Mouse (Mus musculus): ENCODE results near the gene Ddx39b. TPM values are rescaled to one million over a fixed set of nuclear protein-coding genes. Genes with fewer than 3 reads are reported as not detected.
A peak's percentile ranks its signal among the peaks of the same experiment; 100 is the strongest.

Gene Ddx39b
- total and polyA plus RNA-seq, 3 experiments: 206 to 787 (median 581) TPM

DNA sequence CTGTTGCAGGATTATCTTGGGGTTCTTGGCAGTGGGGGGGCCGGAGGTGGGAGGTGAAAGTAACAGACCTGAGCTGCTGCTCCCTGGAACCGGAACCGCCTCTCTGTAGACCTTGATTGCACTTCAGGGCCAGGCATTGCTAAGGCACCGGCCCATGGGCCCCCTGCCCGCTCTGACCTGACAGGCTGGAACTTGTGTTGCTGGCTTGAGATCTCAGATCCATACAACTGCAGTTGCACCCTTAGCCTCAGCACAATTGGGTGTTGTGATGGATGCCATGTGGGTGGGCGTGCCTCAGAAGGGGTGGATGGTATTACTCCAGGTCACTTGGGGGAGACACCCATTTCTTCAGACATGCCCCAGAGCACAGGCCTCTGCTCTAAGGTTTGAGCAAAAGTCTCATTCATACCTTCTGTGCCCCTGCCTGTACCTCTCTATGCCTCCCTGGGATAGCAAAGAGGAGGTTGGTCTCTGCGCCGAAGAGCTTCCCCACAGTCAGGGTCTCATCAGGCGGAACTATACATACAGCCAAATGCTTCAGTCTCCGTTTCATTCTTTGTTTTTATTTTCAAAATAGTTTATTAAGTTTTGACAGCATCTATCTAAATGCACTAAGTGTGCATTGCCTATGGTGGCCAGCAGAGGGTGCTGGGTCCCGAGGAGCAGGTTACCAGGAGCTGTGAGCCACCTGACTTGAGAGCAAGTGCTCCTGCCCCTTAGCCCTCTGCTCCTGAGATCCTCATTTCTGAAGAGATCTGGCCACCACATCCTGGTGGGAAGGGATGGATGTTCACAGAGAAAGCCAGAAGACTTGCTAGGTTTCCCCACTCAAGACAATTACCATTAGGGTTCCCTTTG lies 12.9 kb downstream of the Ddx39b start:
- Histone ChIP-seq H3K4me1 (ENCODE audit: control insufficient read depth in 1 of 2, insufficient read depth in 2 of 2, low read length in 2 of 2) (peaks cover 2 to 10% of the 10 kb centered on the region in 2 experiments), H3K36me3 (ENCODE audit: control insufficient read depth in 1 of 2, insufficient read depth in 2 of 2, low read length in 2 of 2) (peaks cover 4 to 7% of the 10 kb centered on the region in 2 experiments; a peak in 3 of 4 replicates), H3K27me3 (ENCODE audit: control insufficient read depth in 1 of 2, insufficient read depth in 2 of 2, low read length in 2 of 2) (no peaks in the 10 kb centered on the region), H3K9ac (ENCODE audit: control insufficient read depth, low read depth, low read length, poor library complexity, severe bottlenecking) (no peak overlapping the region), H3K9me3 (replicated peaks; ENCODE audit: insufficient read depth, low read length) (no peaks in the 10 kb centered on the region), H3K79me2 (ENCODE audit: control insufficient read depth, insufficient read depth, low read length, poor library complexity) (no peaks in the 10 kb centered on the region; the same call in 1 of the 2 replicates), H3K27ac (ENCODE audit: control insufficient read depth, low read depth, low read length) (no peak overlapping the region), H3K4me3 (ENCODE audit: control insufficient read depth in 1 of 2, insufficient read depth in 1 of 2, low read depth in 2 of 2, low read length in 2 of 2) (no peak overlapping the region)
- TF ChIP-seq ZC3H11A (IDR thresholded peaks at IDR 0.05; ENCODE audit: low read depth, low read length) (peak; percentile 42), MXI1 (IDR thresholded peaks at IDR 0.05; ENCODE audit: low read depth, low read length) (peak; percentile 37; the same call in 1 of the 2 replicates), JUND (IDR thresholded peaks at IDR 0.05; ENCODE audit: low read depth, low read length) (no peak), MYC (IDR thresholded peaks at IDR 0.05; ENCODE audit: low read depth, low read length) (0 out of 2 replicates have a peak, but pooled peaks have one; percentile 41), TCF12 (IDR thresholded peaks at IDR 0.05; ENCODE audit: low read depth, low read length) (no peak), MAFK (IDR thresholded peaks at IDR 0.05; ENCODE audit: borderline replicate concordance, low read depth, low read length) (no peak), MEF2A (IDR thresholded peaks at IDR 0.05; ENCODE audit: extremely low read depth, insufficient replicate concordance, low read depth, low read length, poor library complexity, severe bottlenecking) (0 out of 2 replicates have a peak, but pooled peaks have one; percentile 12), HCFC1 (IDR thresholded peaks at IDR 0.05; ENCODE audit: low read depth, low read length) (0 out of 2 replicates have a peak, but pooled peaks have one; percentile 23), MAZ (IDR thresholded peaks at IDR 0.05; ENCODE audit: low read depth, low read length) (0 out of 2 replicates have a peak, but pooled peaks have one; percentile 25), MAX (IDR thresholded peaks at IDR 0.05; ENCODE audit: low read length) (no peak), POLR2A (IDR thresholded peaks at IDR 0.05; ENCODE audit: control insufficient read depth in 1 of 2, insufficient read depth in 1 of 2, low read depth in 1 of 2, low read length in 2 of 2, poor library complexity in 1 of 2) (peak in 1 of 2 experiments; percentile 33; a peak in 1 of 4 replicates), CHD1 (IDR thresholded peaks at IDR 0.05; ENCODE audit: low read depth, low read length) (no peak), POLR2AphosphoS2 (IDR thresholded peaks at IDR 0.05; ENCODE audit: low read length) (peak; percentile 64; the same call in 1 of the 2 replicates), USF1 (IDR thresholded peaks at IDR 0.05; ENCODE audit: low read depth, low read length) (peak; percentile 61), CHD2 (IDR thresholded peaks at IDR 0.05; ENCODE audit: low read length) (peak; percentile 14; the same call in 1 of the 2 replicates), GABPA (IDR thresholded peaks at IDR 0.05; ENCODE audit: low read depth, low read length) (no peak), TBP (IDR thresholded peaks at IDR 0.05; ENCODE audit: low read depth, low read length) (no peak), MYB (IDR thresholded peaks at IDR 0.05; ENCODE audit: low read depth, low read length) (no peak), CTCF (IDR thresholded peaks at IDR 0.05 in 2 of 3, conservative IDR thresholded peaks at IDR 0.05 in 1 of 3; ENCODE audit: control insufficient read depth in 1 of 3, insufficient read depth in 1 of 3, low read depth in 2 of 3, low read length in 3 of 3, poor library complexity in 1 of 3, severe bottlenecking in 1 of 3) (peak; percentile 91 to 98 (median 95)), SMC3 (IDR thresholded peaks at IDR 0.05; ENCODE audit: low read depth, low read length) (peak; percentile 90), RAD21 (IDR thresholded peaks at IDR 0.05; ENCODE audit: low read depth, low read length) (peak; percentile 57), EP300 (IDR thresholded peaks at IDR 0.05; ENCODE audit: low read depth in 1 of 2, low read length in 2 of 2) (no peak)
- DNase-seq (ENCODE audit: low read depth, low spot score): peak; percentile 88
